Mouse (Mus musculus) CH12.LX (cell line): ENCODE measurements around the gene Pdss2.

ENCODE experiments used
- CHD1 ChIP-seq: IDR thresholded peaks from 2 replicates; pipeline ENCODE4 v1.6.1; 2012; ENCODE audit warnings: low read depth, low read length, improper control_type of control experiment, inconsistent platforms
- CTCF ChIP-seq, 2 experiments: IDR thresholded peaks in 1 of 2; conservative IDR thresholded peaks in 1 of 2; 2 replicates each; pipeline ENCODE4 v1.5.1; 2011 to 2012; ENCODE audit warnings: low read depth in 2 of 2, low read length in 2 of 2, improper control_type of control experiment in 1 of 2, inconsistent platforms in 1 of 2, mild to moderate bottlenecking in 1 of 2, moderate library complexity in 1 of 2
- EP300 ChIP-seq: IDR thresholded peaks from 2 replicates; pipeline ENCODE4 v1.6.1; 2011; ENCODE audit warnings: low read length, improper control_type of control experiment
- ETS1 ChIP-seq: conservative IDR thresholded peaks from 2 replicates; pipeline ENCODE4 v1.6.1; 2012; ENCODE audit warnings: low read depth, mild to moderate bottlenecking, inconsistent platforms, low read length, improper control_type of control experiment, moderate library complexity
- GABPA ChIP-seq: IDR thresholded peaks from 2 replicates; pipeline ENCODE4 v1.6.1; 2012; ENCODE audit warnings: low read depth, low read length, improper control_type of control experiment, inconsistent platforms; ENCODE audit not compliant: insufficient replicate concordance
- POLR2A ChIP-seq: IDR thresholded peaks from 2 replicates; pipeline ENCODE4 v1.6.1; 2011; ENCODE audit warnings: low read depth, mild to moderate bottlenecking, improper control_type of control experiment, low read length
- POLR2AphosphoS2 ChIP-seq: IDR thresholded peaks from 2 replicates; pipeline ENCODE4 v1.6.1; 2011; ENCODE audit warnings: low read depth, low read length, improper control_type of control experiment
- RCOR1 ChIP-seq: conservative IDR thresholded peaks from 2 replicates; pipeline ENCODE4 v1.6.1; 2012; ENCODE audit warnings: low read depth, mild to moderate bottlenecking, inconsistent platforms, low read length, improper control_type of control experiment
- SIN3A ChIP-seq: IDR thresholded peaks from 2 replicates; pipeline ENCODE4 v1.6.1; 2012; ENCODE audit warnings: low read length, improper control_type of control experiment, inconsistent platforms
- ZC3H11A ChIP-seq: IDR thresholded peaks from 2 replicates; pipeline ENCODE4 v1.6.1; 2012; ENCODE audit warnings: low read depth, mild to moderate bottlenecking, inconsistent platforms, low read length, improper control_type of control experiment

DNA sequence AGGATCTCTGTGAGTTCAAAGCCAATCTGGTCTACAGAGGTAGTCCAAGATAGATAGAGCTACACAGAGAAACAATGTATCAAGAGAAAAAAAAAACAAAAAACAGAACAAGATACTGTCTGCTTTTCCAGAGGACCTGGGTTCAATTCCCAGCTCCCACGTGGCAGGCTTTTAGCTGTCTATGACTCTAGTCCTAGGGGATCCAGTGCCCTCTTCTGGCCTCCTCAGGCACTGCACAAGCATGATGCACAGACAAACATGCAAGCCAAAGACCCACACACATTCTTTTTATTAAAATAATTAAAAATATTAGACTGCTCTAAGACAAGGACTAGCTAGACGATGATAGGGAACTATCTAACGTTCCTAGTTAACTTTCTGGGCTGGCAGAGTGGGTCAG lies 214.5 kb downstream of the Pdss2 start:
- TF ChIP-seq GABPA (no peak), SIN3A (no peak), CTCF (conservative IDR thresholded peaks at IDR 0.05 in 1 of 2, IDR thresholded peaks at IDR 0.05 in 1 of 2; ENCODE audit: low read depth in 2 of 2, low read length in 2 of 2) (peak in 1 of 2 experiments; percentile 12; a peak in 1 of 4 replicates), POLR2A (no peak), EP300 (no peak), RCOR1 (no peak), CHD1 (no peak), ETS1 (no peak), POLR2AphosphoS2 (no peak), ZC3H11A (no peak)
